Mouse (Mus musculus): ENCODE data around the gene 2610028H24Rik.

2610028H24Rik gene

DNA sequence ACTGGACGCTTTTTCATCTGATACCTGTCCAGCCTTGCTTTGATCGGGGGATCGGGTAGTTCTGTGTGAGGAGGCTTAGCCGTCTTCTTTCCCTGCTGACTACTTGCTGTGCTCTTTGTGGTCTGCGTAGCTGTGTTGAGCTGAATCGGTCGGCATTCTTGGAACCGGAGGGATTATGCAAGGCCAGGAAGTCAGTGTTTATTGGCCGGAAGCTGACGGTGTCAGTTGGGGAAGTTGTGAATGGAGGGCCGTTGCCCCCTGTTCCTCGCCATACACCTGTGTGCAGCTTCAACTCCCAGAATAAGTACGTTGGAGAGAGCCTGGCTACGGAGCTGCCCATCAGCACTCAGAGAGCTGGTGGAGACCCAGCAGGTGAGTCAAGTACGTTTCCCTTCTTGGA lies 40.3 kb downstream of the 2610028H24Rik start:
- no peak for DNase-seq (ENCODE audit: low spot score)

DNA sequence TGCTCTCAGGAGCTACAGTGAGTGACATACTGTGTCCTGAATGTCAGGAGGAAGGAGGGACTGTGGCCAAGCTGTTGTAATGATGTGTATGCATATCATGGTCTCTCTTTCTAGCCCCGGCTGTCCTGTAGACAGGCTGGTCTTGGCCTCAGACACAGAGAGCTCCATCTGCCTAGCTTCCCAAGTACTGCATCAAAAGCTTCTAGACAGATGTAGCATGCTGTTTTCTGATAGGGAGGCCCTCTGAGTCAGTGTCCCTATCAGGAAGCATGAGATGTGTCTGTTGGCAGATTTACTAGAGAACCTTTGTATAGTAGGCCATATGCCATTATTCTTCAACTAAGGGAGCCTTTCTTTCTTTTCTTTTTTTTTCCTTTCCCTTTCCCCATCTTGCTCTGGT lies 44.6 kb downstream of the 2610028H24Rik start:
- DNase-seq (ENCODE audit: low spot score): no peak

GRCm38 (mm10) chr10:76495501-76495900 lies 46.6 kb downstream of the 2610028H24Rik start:
- no peak for DNase-seq (ENCODE audit: low spot score)

GRCm38 (mm10) chr10:76496366-76496765 lies 47.5 kb downstream of the 2610028H24Rik start:
- no peak for DNase-seq (ENCODE audit: low spot score)

GRCm38 (mm10) chr10:76497522-76497921 lies 48.6 kb downstream of the 2610028H24Rik start:
- no peak for DNase-seq (ENCODE audit: low spot score)

DNA sequence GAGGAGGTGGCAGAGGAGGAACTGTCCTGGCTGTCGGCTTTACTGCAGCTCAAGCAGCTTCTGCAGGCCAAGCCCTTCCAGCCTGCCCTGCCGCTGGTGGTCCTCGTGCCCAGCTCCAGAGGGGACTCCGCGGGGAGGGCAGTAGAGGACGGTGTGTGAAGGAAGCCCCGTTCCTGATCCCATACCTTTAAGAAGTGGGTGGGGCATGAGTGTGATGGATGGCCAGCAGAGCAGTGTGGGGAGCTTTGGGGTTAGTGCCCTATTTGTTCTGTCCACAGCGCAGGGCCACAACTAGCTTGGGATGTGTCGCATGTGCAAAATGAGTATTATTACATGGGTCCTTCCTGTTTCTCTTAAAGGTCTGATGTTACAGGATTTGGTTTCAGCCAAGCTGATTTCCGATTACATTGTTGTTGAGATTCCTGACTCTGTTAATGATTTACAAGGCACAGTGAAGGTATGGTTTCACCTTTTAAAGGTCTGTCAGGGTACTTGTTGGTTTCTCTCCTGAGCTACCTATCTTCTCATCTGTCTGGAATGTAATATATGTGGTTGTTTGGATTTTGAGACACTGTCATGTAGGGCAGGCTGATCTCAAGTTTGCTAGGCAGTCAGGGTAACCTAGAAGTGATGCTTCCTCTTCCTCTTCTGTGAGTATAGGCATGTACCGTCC lies 55.5 kb downstream of the 2610028H24Rik start:
- no peak for DNase-seq (ENCODE audit: low spot score)

DNA sequence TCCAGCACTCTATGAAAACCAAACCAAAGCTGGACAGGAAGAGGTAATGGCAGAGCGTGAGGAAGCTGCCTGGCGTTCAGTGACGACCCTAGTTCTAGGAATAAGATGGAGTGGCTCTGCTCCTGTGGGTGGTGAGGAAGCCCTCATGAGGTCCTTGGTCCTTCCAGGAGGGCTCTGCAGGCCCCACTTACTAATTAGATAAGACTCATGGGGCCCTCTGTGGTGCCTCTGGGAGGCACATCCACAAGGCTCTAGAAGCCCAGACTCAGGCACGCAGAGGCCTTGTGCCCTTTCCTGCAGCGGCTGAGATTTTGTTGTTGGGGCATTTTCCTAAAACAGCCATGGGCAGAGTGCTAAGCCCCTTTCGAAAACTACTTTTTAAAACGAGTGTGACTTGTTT lies 57.0 kb downstream of the 2610028H24Rik start:
- no peak for DNase-seq (ENCODE audit: low spot score)

Measured in retina, embryonic 14.5 days (tissue).